Mouse (Mus musculus) liver, adult 2 months (tissue): ENCODE data around the gene Slc19a2.

ENCODE experiments used
- CTCF ChIP-seq: fragments of 200-500 bp; IDR thresholded peaks from 2 replicates; pipeline ENCODE4 v1.5.1; 2011; ENCODE audit warnings: low read depth, low read length, control low read depth
- POLR2A ChIP-seq: fragments of 200-500 bp; IDR thresholded peaks from 2 replicates; pipeline ENCODE4 v1.6.1; 2011; ENCODE audit warnings: low read length, control low read depth; ENCODE audit not compliant: insufficient read depth; ENCODE audit errors: extremely low read depth

- TF ChIP-seq POLR2A (no peak), CTCF (no peak)
Measured at GRCm38 (mm10) chr1:164260171-164261028, 11.6 kb downstream of the Slc19a2 start.
